ENCODE assay signal across 10 mouse cellular contexts in genomic region chr2:73264611-73265195, GRCm38 (mm10). TPM values are rescaled to one million over a fixed set of nuclear protein-coding genes. Genes with fewer than 3 reads are reported as not detected.
DNase-seq lines count a peak whose midpoint lies in the region; ATAC-seq lines count a peak whose summit lies in the region.
"Had no signal": no experiment of that assay in that cellular context is flagged by ENCODE, and none has a peak within 500 bp of the region (broad histone marks: within the 10 kb centered on the region; RNA-seq: fewer than 3 reads in every experiment).

No protein-coding gene starts in this region.

- H3K27ac ChIP-seq in liver, embryonic 11.5 days (ENCODE audit: low read depth, low read length) = no peak overlapping the region
- H3K27ac ChIP-seq in embryonic facial prominence, embryonic 15.5 days (replicated peaks) = no peak overlapping the region
- H3K27ac ChIP-seq in intestine, embryonic 16.5 days (ENCODE audit: low read length) = no peak overlapping the region
- no peak overlapping the region for H3K27ac ChIP-seq in neural tube, embryonic 15.5 days (replicated peaks)

- H3K36me3 ChIP-seq in liver, embryonic 11.5 days (ENCODE audit: control insufficient read depth, insufficient read depth, low read length) = no peaks in the 10 kb centered on the region
- H3K36me3 ChIP-seq in embryonic facial prominence, embryonic 15.5 days = no peaks in the 10 kb centered on the region
- no peaks in the 10 kb centered on the region for H3K36me3 ChIP-seq in intestine, embryonic 16.5 days (ENCODE audit: control insufficient read depth, insufficient read depth, low read length)
- no peaks in the 10 kb centered on the region for H3K36me3 ChIP-seq in neural tube, embryonic 15.5 days

- peaks cover 6% of the 10 kb centered on the region; the same call in 1 of the 2 replicates for H3K4me1 ChIP-seq in liver, embryonic 11.5 days (replicated peaks; ENCODE audit: control insufficient read depth, insufficient read depth, low read length)
- H3K4me1 ChIP-seq in embryonic facial prominence, embryonic 15.5 days = peaks cover 24% of the 10 kb centered on the region
- peaks cover 12% of the 10 kb centered on the region; the same call in 1 of the 2 replicates for H3K4me1 ChIP-seq in intestine, embryonic 16.5 days (ENCODE audit: control insufficient read depth, insufficient read depth, low read length)
- H3K4me1 ChIP-seq in neural tube, embryonic 15.5 days = peaks cover 10% of the 10 kb centered on the region

- DNase-seq in liver, embryonic 11.5 days (ENCODE audit: low spot score) = no peak
- no peak for DNase-seq in liver
- no peak for DNase-seq in cerebellum, postnatal 25 days
- no peak for DNase-seq in testis, postnatal 14 days (ENCODE audit: low spot score)
- DNase-seq in kidney, adult 11 months = no peak
- DNase-seq: cerebellum, adult 11-12 months had no signal

- ATAC-seq in liver, embryonic 11.5 days (replicated peaks; ENCODE audit: low FRiP score) = no peak
- no peak for ATAC-seq in embryonic facial prominence, embryonic 15.5 days (ENCODE audit: insufficient number of reproducible peaks, low FRiP score, low TSS enrichment, low read depth)
- ATAC-seq in intestine, embryonic 16.5 days = no peak
- no peak for ATAC-seq in neural tube, embryonic 15.5 days (ENCODE audit: low FRiP score)

- peaks cover 78% of the 10 kb centered on the region for H3K27me3 ChIP-seq in liver, embryonic 11.5 days (replicated peaks; ENCODE audit: control insufficient read depth, insufficient read depth, low read length)
- H3K27me3 ChIP-seq in embryonic facial prominence, embryonic 15.5 days = peaks cover 46% of the 10 kb centered on the region
- peaks cover 55% of the 10 kb centered on the region for H3K27me3 ChIP-seq in intestine, embryonic 16.5 days (replicated peaks; ENCODE audit: control insufficient read depth, insufficient read depth, low read length)
- peaks cover 71% of the 10 kb centered on the region for H3K27me3 ChIP-seq in neural tube, embryonic 15.5 days (replicated peaks)

- peak overlapping the region; percentile 65 for H3K4me2 ChIP-seq in liver, embryonic 11.5 days
- H3K4me2 ChIP-seq in embryonic facial prominence, embryonic 15.5 days (replicated peaks) = peak overlapping the region; percentile 78
- peak overlapping the region; percentile 79; the same call in 1 of the 2 replicates for H3K4me2 ChIP-seq in intestine, embryonic 16.5 days (ENCODE audit: low read depth, low read length)
- peak overlapping the region; percentile 54; the same call in 1 of the 2 replicates for H3K4me2 ChIP-seq in neural tube, embryonic 15.5 days

- H3K9me3 ChIP-seq in liver, embryonic 11.5 days (ENCODE audit: control insufficient read depth, low read length) = 0 out of 2 replicates have a peak, but pooled peaks cover 2% of the 10 kb centered on the region
- no peaks in the 10 kb centered on the region for H3K9me3 ChIP-seq in embryonic facial prominence, embryonic 15.5 days (replicated peaks)
- H3K9me3 ChIP-seq in intestine, embryonic 16.5 days (ENCODE audit: control insufficient read depth, low read length) = no peaks in the 10 kb centered on the region
- H3K9me3 ChIP-seq in neural tube, embryonic 15.5 days (replicated peaks) = no peaks in the 10 kb centered on the region

- H3K9ac ChIP-seq in liver, embryonic 11.5 days (ENCODE audit: low read depth, low read length) = no peak overlapping the region
- H3K9ac ChIP-seq in embryonic facial prominence, embryonic 15.5 days = no peak overlapping the region
- no peak overlapping the region for H3K9ac ChIP-seq in intestine, embryonic 16.5 days (ENCODE audit: low read depth, low read length)
- no peak overlapping the region for H3K9ac ChIP-seq in neural tube, embryonic 15.5 days (replicated peaks)

- H3K4me3 ChIP-seq in liver, embryonic 11.5 days (ENCODE audit: low read depth, low read length) = no peak overlapping the region
- peak overlapping the region; percentile 51 for H3K4me3 ChIP-seq in embryonic facial prominence, embryonic 15.5 days (replicated peaks)
- H3K4me3 ChIP-seq in intestine, embryonic 16.5 days (ENCODE audit: low read length) = peak overlapping the region; percentile 49; the same call in 1 of the 2 replicates
- H3K4me3 ChIP-seq in neural tube, embryonic 15.5 days (replicated peaks) = no peak overlapping the region; the same call in 1 of the 2 replicates

- WGBS in liver, embryonic 11.5 days = 6% methylated on average over 11 of the region's 11 CpGs
- 9% methylated on average over 11 of the region's 11 CpGs for WGBS in embryonic facial prominence, embryonic 15.5 days
- 9% methylated on average over 11 of the region's 11 CpGs for WGBS in intestine, embryonic 16.5 days
- 10% methylated on average over 11 of the region's 11 CpGs for WGBS in neural tube, embryonic 15.5 days

RNA-seq across cellular contexts. Expression of gene Sp9, which starts 7.0 kb away (rescaled TPM):
- polyA plus RNA-seq in liver, embryonic 11.5 days (2014; fragmentation: Nextera tagmentation; extraction: Ambion mirVana) = 0.05 TPM in 1 of 2 replicates, not detected in the other
- 2.7 and 2.9 TPM in 2 replicates for polyA plus RNA-seq in embryonic facial prominence, embryonic 15.5 days (2015; fragmentation: Nextera tagmentation; extraction: Ambion mirVana)
- not detected in 2 replicates for polyA plus RNA-seq in intestine, embryonic 16.5 days (2015; fragmentation: Nextera tagmentation; extraction: Ambion mirVana)
- 1.1 and 1.4 TPM in 2 replicates for polyA plus RNA-seq in neural tube, embryonic 15.5 days (2015; fragmentation: Nextera tagmentation; extraction: Ambion mirVana)
- polyA plus RNA-seq: gonadal fat pad, adult 2 months had no signal

RNA-seq across cellular contexts. Expression of gene Ola1, which starts 46.0 kb away (rescaled TPM):
- 109 and 116 TPM in 2 replicates for polyA plus RNA-seq in liver, embryonic 11.5 days (2014; fragmentation: Nextera tagmentation; extraction: Ambion mirVana)
- polyA plus RNA-seq in embryonic facial prominence, embryonic 15.5 days (2015; fragmentation: Nextera tagmentation; extraction: Ambion mirVana) = 90.7 and 91.1 TPM in 2 replicates
- polyA plus RNA-seq in intestine, embryonic 16.5 days (2015; fragmentation: Nextera tagmentation; extraction: Ambion mirVana) = 73.7 and 81.5 TPM in 2 replicates
- polyA plus RNA-seq in neural tube, embryonic 15.5 days (2015; fragmentation: Nextera tagmentation; extraction: Ambion mirVana) = 111 and 117 TPM in 2 replicates

RNA-seq across cellular contexts. Expression of gene Scrn3, which starts 47.7 kb away (rescaled TPM):
- polyA plus RNA-seq in liver, embryonic 11.5 days (2014; fragmentation: Nextera tagmentation; extraction: Ambion mirVana) = 27.6 and 31.6 TPM in 2 replicates
- 14.1 and 14.7 TPM in 2 replicates for polyA plus RNA-seq in embryonic facial prominence, embryonic 15.5 days (2015; fragmentation: Nextera tagmentation; extraction: Ambion mirVana)
- 16.6 and 16.9 TPM in 2 replicates for polyA plus RNA-seq in intestine, embryonic 16.5 days (2015; fragmentation: Nextera tagmentation; extraction: Ambion mirVana)
- 9.8 TPM in 2 replicates for polyA plus RNA-seq in neural tube, embryonic 15.5 days (2015; fragmentation: Nextera tagmentation; extraction: Ambion mirVana)

RNA-seq across cellular contexts. Expression of gene Cir1, which starts 47.8 kb away (rescaled TPM):
- polyA plus RNA-seq in liver, embryonic 11.5 days (2014; fragmentation: Nextera tagmentation; extraction: Ambion mirVana) = 22.1 and 22.6 TPM in 2 replicates
- polyA plus RNA-seq in embryonic facial prominence, embryonic 15.5 days (2015; fragmentation: Nextera tagmentation; extraction: Ambion mirVana) = 23.3 and 26.6 TPM in 2 replicates
- polyA plus RNA-seq in intestine, embryonic 16.5 days (2015; fragmentation: Nextera tagmentation; extraction: Ambion mirVana) = 14.7 and 14.9 TPM in 2 replicates
- 23.1 and 26.9 TPM in 2 replicates for polyA plus RNA-seq in neural tube, embryonic 15.5 days (2015; fragmentation: Nextera tagmentation; extraction: Ambion mirVana)

Comparison
In these comparisons a context has a peak if more than half of its experiments do, and no peak if none do; other contexts are left out.
1. H3K4me3 ChIP-seq: peak in embryonic facial prominence, embryonic 15.5 days (single experiment) and intestine, embryonic 16.5 days (single experiment); none in liver, embryonic 11.5 days (single experiment) and neural tube, embryonic 15.5 days (single experiment).
2. Peak in every context shown above with its lines, with median percentiles within 50 percentile points of each other: H3K4me2 ChIP-seq.